Mouse (Mus musculus): ENCODE results near the gene Erc1. TPM values are rescaled to one million over a fixed set of nuclear protein-coding genes. Genes with fewer than 3 reads are reported as not detected.

The Erc1 gene
- polyA plus RNA-seq (2016; fragmentation: Nextera tagmentation; extraction: Ambion mirVana) = 32.9 and 34.9 TPM in 2 replicates

GRCm38 (mm10) chr6:119848034-119848695 lies at the start of gene Erc1:
Gene Erc1, minus strand, starts transcription at chr6:119848167.
- ATAC-seq (ENCODE audit: low FRiP score) = peak; percentile 95
- WGBS = under 1% methylated on average over 68 of the region's 73 CpGs
- H3K9ac ChIP-seq = peak within 1 kb of the TSS; percentile 93

GRCm38 (mm10) chr6:119892711-119893110 lies 44.7 kb upstream of the Erc1 start:
- no peak for ATAC-seq (ENCODE audit: low FRiP score)
- H3K27me3 ChIP-seq = no peaks in the 10 kb centered on the region
- no peak overlapping the region for H3K4me3 ChIP-seq (replicated peaks)
- no peak overlapping the region for H3K27ac ChIP-seq
- no peaks in the 10 kb centered on the region for H3K4me1 ChIP-seq
- H3K4me2 ChIP-seq = no peak overlapping the region
- no peaks in the 10 kb centered on the region for H3K9me3 ChIP-seq
- no peak overlapping the region for H3K9ac ChIP-seq
- WGBS = 91% methylated on average over 7 of the region's 7 CpGs
- H3K36me3 ChIP-seq (replicated peaks) = no peaks in the 10 kb centered on the region

More at GRCm38 (mm10) chr6:119848034-119848695, at the start of gene Erc1:
- H3K4me1 ChIP-seq = peaks cover 23% of the 10 kb centered on the region
- H3K9me3 ChIP-seq = no peaks in the 10 kb centered on the region
- H3K4me2 ChIP-seq = peak within 1 kb of the TSS; percentile 75
- H3K27ac ChIP-seq = peak within 1 kb of the TSS; percentile 97
- H3K4me3 ChIP-seq (replicated peaks) = peak within 1 kb of the TSS; percentile 90
- no peaks in the 10 kb centered on the region for H3K36me3 ChIP-seq (replicated peaks)
- no peaks in the 10 kb centered on the region for H3K27me3 ChIP-seq

GRCm38 (mm10) chr6:119883151-119883550 lies 35.2 kb upstream of the Erc1 start:
- 85% methylated on average over 7 of the region's 7 CpGs for WGBS

GRCm38 (mm10) chr6:119864341-119865034 lies 16.5 kb upstream of the Erc1 start:
- Histone ChIP-seq H3K9me3 (no peaks in the 10 kb centered on the region), H3K4me3 (replicated peaks) (no peak overlapping the region), H3K4me2 (no peak overlapping the region), H3K27ac (no peak overlapping the region), H3K9ac (no peak overlapping the region), H3K4me1 (0 out of 2 replicates have a peak, but pooled peaks cover 5% of the 10 kb centered on the region), H3K36me3 (replicated peaks) (no peaks in the 10 kb centered on the region), H3K27me3 (no peaks in the 10 kb centered on the region)
- 91% methylated on average over 11 of the region's 11 CpGs for WGBS
- no peak for ATAC-seq (ENCODE audit: low FRiP score)

More at GRCm38 (mm10) chr6:119883151-119883550, 35.2 kb upstream of the Erc1 start:
- no peak overlapping the region for H3K9ac ChIP-seq
- H3K4me2 ChIP-seq = no peak overlapping the region
- H3K27ac ChIP-seq = no peak overlapping the region
- ATAC-seq (ENCODE audit: low FRiP score) = no peak
- no peaks in the 10 kb centered on the region for H3K36me3 ChIP-seq (replicated peaks)
- no peaks in the 10 kb centered on the region for H3K27me3 ChIP-seq
- H3K9me3 ChIP-seq = no peaks in the 10 kb centered on the region
- H3K4me1 ChIP-seq = no peaks in the 10 kb centered on the region
- no peak overlapping the region for H3K4me3 ChIP-seq (replicated peaks)

GRCm38 (mm10) chr6:119861519-119861918 lies 13.6 kb upstream of the Erc1 start:
- Histone ChIP-seq H3K9me3 (peaks cover 4% of the 10 kb centered on the region; the same call in 1 of the 2 replicates), H3K4me3 (replicated peaks) (no peak overlapping the region), H3K4me1 (0 out of 2 replicates have a peak, but pooled peaks cover 5% of the 10 kb centered on the region), H3K27me3 (no peaks in the 10 kb centered on the region), H3K27ac (no peak overlapping the region), H3K4me2 (no peak overlapping the region), H3K9ac (no peak overlapping the region), H3K36me3 (replicated peaks) (no peaks in the 10 kb centered on the region)
- ATAC-seq (ENCODE audit: low FRiP score) = no peak
- 35% methylated on average over 8 of the region's 8 CpGs for WGBS

- Histone ChIP-seq H3K9ac (no peak overlapping the region), H3K4me2 (no peak overlapping the region), H3K4me1 (0 out of 2 replicates have a peak, but pooled peaks cover 5% of the 10 kb centered on the region), H3K27me3 (no peaks in the 10 kb centered on the region), H3K27ac (no peak overlapping the region), H3K36me3 (replicated peaks) (no peaks in the 10 kb centered on the region), H3K4me3 (replicated peaks) (no peak overlapping the region), H3K9me3 (peaks cover 4% of the 10 kb centered on the region; the same call in 1 of the 2 replicates)
- ATAC-seq (ENCODE audit: low FRiP score) = no peak
- 94% methylated on average over 2 of the region's 2 CpGs for WGBS
Observed at GRCm38 (mm10) chr6:119860236-119860635, 12.3 kb upstream of the Erc1 start.

GRCm38 (mm10) chr6:119855471-119855870 lies 7.5 kb upstream of the Erc1 start:
- H3K4me3 ChIP-seq (replicated peaks) = no peak overlapping the region
- no peak overlapping the region for H3K4me2 ChIP-seq
- 77% methylated on average over 4 of the region's 4 CpGs for WGBS
- no peak overlapping the region for H3K9ac ChIP-seq
- H3K9me3 ChIP-seq = peaks cover 4% of the 10 kb centered on the region; the same call in 1 of the 2 replicates
- no peak for ATAC-seq (ENCODE audit: low FRiP score)
- no peaks in the 10 kb centered on the region for H3K36me3 ChIP-seq (replicated peaks)
- no peak overlapping the region for H3K27ac ChIP-seq
- H3K4me1 ChIP-seq = no peaks in the 10 kb centered on the region
- H3K27me3 ChIP-seq = no peaks in the 10 kb centered on the region

GRCm38 (mm10) chr6:119854156-119854555 lies 6.2 kb upstream of the Erc1 start:
- peaks cover 8% of the 10 kb centered on the region for H3K4me1 ChIP-seq
- no peak overlapping the region for H3K4me3 ChIP-seq (replicated peaks)
- no peak overlapping the region for H3K9ac ChIP-seq
- ATAC-seq (ENCODE audit: low FRiP score) = no peak
- H3K9me3 ChIP-seq = peaks cover 3% of the 10 kb centered on the region; the same call in 1 of the 2 replicates
- H3K27me3 ChIP-seq = no peaks in the 10 kb centered on the region
- H3K36me3 ChIP-seq (replicated peaks) = no peaks in the 10 kb centered on the region
- H3K4me2 ChIP-seq = no peak overlapping the region
- 58% methylated on average over 2 of the region's 2 CpGs for WGBS
- H3K27ac ChIP-seq = no peak overlapping the region

- no peak for ATAC-seq (ENCODE audit: low FRiP score)
- no peak overlapping the region for H3K27ac ChIP-seq
- WGBS = 93% methylated on average over 3 of the region's 3 CpGs
Observed at GRCm38 (mm10) chr6:119849858-119850257, 1.9 kb upstream of the Erc1 start.

GRCm38 (mm10) chr6:119849348-119849709 lies 1.4 kb upstream of the Erc1 start:
- Histone ChIP-seq H3K4me3 (replicated peaks) (peak overlapping the region; percentile 90; the same call in 1 of the 2 replicates), H3K27ac (no peak overlapping the region), H3K9ac (0 out of 2 replicates have a peak overlapping the region, but pooled peaks have one; percentile 93), H3K27me3 (no peaks in the 10 kb centered on the region), H3K9me3 (no peaks in the 10 kb centered on the region), H3K36me3 (replicated peaks) (no peaks in the 10 kb centered on the region), H3K4me1 (peaks cover 23% of the 10 kb centered on the region), H3K4me2 (peak overlapping the region; percentile 75)
- 57% methylated on average over 3 of the region's 3 CpGs for WGBS
- ATAC-seq (ENCODE audit: low FRiP score) = no peak

More at GRCm38 (mm10) chr6:119849858-119850257, 1.9 kb upstream of the Erc1 start:
- H3K9me3 ChIP-seq = no peaks in the 10 kb centered on the region
- no peak overlapping the region for H3K4me3 ChIP-seq (replicated peaks)
- no peaks in the 10 kb centered on the region for H3K36me3 ChIP-seq (replicated peaks)
- no peaks in the 10 kb centered on the region for H3K27me3 ChIP-seq
- H3K4me2 ChIP-seq = no peak overlapping the region
- no peak overlapping the region for H3K9ac ChIP-seq
- peaks cover 23% of the 10 kb centered on the region for H3K4me1 ChIP-seq

- H3K4me3 ChIP-seq (replicated peaks) = peak overlapping the region; percentile 90
- peak overlapping the region; percentile 97 for H3K27ac ChIP-seq
- WGBS = 14% methylated on average over 13 of the region's 13 CpGs
- no peaks in the 10 kb centered on the region for H3K9me3 ChIP-seq
- peak overlapping the region; percentile 93 for H3K9ac ChIP-seq
- H3K4me1 ChIP-seq = peaks cover 23% of the 10 kb centered on the region
- ATAC-seq (ENCODE audit: low FRiP score) = no peak; the same call in 1 of the 2 replicates
- H3K4me2 ChIP-seq = peak overlapping the region; percentile 75
- no peaks in the 10 kb centered on the region for H3K27me3 ChIP-seq
- no peaks in the 10 kb centered on the region for H3K36me3 ChIP-seq (replicated peaks)
Observed at GRCm38 (mm10) chr6:119848696-119849347, 855 bp upstream of the Erc1 start.

GRCm38 (mm10) chr6:119847518-119848033 lies 391 bp downstream of the Erc1 start:
- WGBS = under 1% methylated on average over 35 of the region's 40 CpGs
- H3K9me3 ChIP-seq = no peaks in the 10 kb centered on the region
- ATAC-seq (ENCODE audit: low FRiP score) = peak; percentile 69
- peak overlapping the region; percentile 75 for H3K4me2 ChIP-seq
- H3K27me3 ChIP-seq = no peaks in the 10 kb centered on the region
- peak overlapping the region; percentile 93 for H3K9ac ChIP-seq
- H3K4me3 ChIP-seq (replicated peaks) = peak overlapping the region; percentile 90
- no peaks in the 10 kb centered on the region for H3K36me3 ChIP-seq (replicated peaks)
- peak overlapping the region; percentile 97 for H3K27ac ChIP-seq
- H3K4me1 ChIP-seq = peaks cover 23% of the 10 kb centered on the region
